9 mouse cellular contexts compared by ENCODE assay signal in the genomic region with DNA sequence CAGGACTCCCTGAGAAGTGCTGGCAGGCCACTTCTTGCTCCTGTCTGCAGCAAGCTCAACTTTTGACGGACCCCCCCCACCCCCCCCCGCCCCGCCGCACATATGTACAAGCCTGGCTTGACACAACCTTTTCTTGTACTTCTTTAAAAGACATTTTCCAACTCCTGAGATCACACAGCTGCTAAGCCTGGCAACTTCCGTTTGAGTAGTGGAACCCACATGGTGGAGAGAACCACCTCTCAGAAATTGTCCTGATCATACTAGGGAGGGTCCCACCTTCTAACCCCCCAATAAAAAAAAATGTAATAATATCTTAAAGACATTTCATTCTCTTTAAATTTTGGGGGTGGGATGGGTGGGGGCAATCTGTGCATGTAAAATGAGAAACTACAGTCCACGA. TPM values are rescaled to one million over a fixed set of nuclear protein-coding genes. Genes with fewer than 3 reads are reported as not detected.
DNase-seq lines count a peak whose midpoint lies in the region; ATAC-seq and TF ChIP-seq lines count a peak whose summit lies in the region.
"Had no signal": no experiment of that assay in that cellular context is flagged by ENCODE, and none has a peak within 500 bp of the region (broad histone marks: within the 10 kb centered on the region; RNA-seq: fewer than 3 reads in every experiment).

No protein-coding gene starts in this region.

- no peak for ATAC-seq in hindbrain, embryonic 15.5 days (ENCODE audit: low FRiP score, low read depth)
- ATAC-seq in midbrain, embryonic 14.5 days (ENCODE audit: low FRiP score, low TSS enrichment) = no peak

- H3K4me1 ChIP-seq in MEL (ENCODE audit: control insufficient read depth in 1 of 2, insufficient read depth in 2 of 2, low read length in 2 of 2) = peaks cover 0 to 5% of the 10 kb centered on the region in 2 experiments; a peak in 3 of 4 replicates
- peaks cover 13% of the 10 kb centered on the region for H3K4me1 ChIP-seq in hindbrain, embryonic 15.5 days (replicated peaks)
- peaks cover 9% of the 10 kb centered on the region for H3K4me1 ChIP-seq in midbrain, embryonic 14.5 days (ENCODE audit: control insufficient read depth, insufficient read depth, low read length)

- TF ChIP-seq CTCF in gastrocnemius, adult 2 months (IDR thresholded peaks at IDR 0.05) = no peak
- no peak for TF ChIP-seq CTCF in MEL (IDR thresholded peaks at IDR 0.05 in 2 of 3, conservative IDR thresholded peaks at IDR 0.05 in 1 of 3; ENCODE audit: control insufficient read depth in 1 of 3, insufficient read depth in 1 of 3, low read depth in 2 of 3, low read length in 3 of 3, poor library complexity in 1 of 3, severe bottlenecking in 1 of 3)

- no peak for TF ChIP-seq EP300 in MEL (IDR thresholded peaks at IDR 0.05; ENCODE audit: low read depth in 1 of 2, low read length in 2 of 2)

- intact Hi-C loops in gastrocnemius, adult 2 months (cut with DNase I) = loop anchor here (5.0 kb wide), 1 partner anchor 175 kb away; no protein-coding TSS in a partner anchor
- intact Hi-C loops in gastrocnemius, postnatal 14 days (cut with DNase I; ENCODE audit: low total_unique reads) = no loop called here

- H3K4me3 ChIP-seq in gastrocnemius, adult 2 months = peak overlapping the region; percentile 78
- H3K4me3 ChIP-seq in MEL (ENCODE audit: control insufficient read depth in 1 of 2, insufficient read depth in 1 of 2, low read depth in 2 of 2, low read length in 2 of 2) = peak overlapping the region; percentile 61 to 64
- peak overlapping the region; percentile 77; the same call in 1 of the 2 replicates for H3K4me3 ChIP-seq in hindbrain, embryonic 15.5 days
- no peak overlapping the region for H3K4me3 ChIP-seq in midbrain, embryonic 14.5 days (replicated peaks; ENCODE audit: low read depth, low read length)

- peaks cover 4 to 6% of the 10 kb centered on the region in 2 experiments; a peak in 3 of 4 replicates for H3K36me3 ChIP-seq in MEL (ENCODE audit: control insufficient read depth in 1 of 2, insufficient read depth in 2 of 2, low read length in 2 of 2)
- peaks cover 17% of the 10 kb centered on the region for H3K36me3 ChIP-seq in hindbrain, embryonic 15.5 days
- peaks cover 37% of the 10 kb centered on the region for H3K36me3 ChIP-seq in midbrain, embryonic 14.5 days (ENCODE audit: control insufficient read depth, insufficient read depth, low read length)

- no peak for TF ChIP-seq RAD21 in MEL (IDR thresholded peaks at IDR 0.05; ENCODE audit: low read depth, low read length)

- H3K9me3 ChIP-seq in MEL (replicated peaks; ENCODE audit: insufficient read depth, low read length) = no peaks in the 10 kb centered on the region
- H3K9me3 ChIP-seq in hindbrain, embryonic 15.5 days = no peaks in the 10 kb centered on the region
- no peaks in the 10 kb centered on the region for H3K9me3 ChIP-seq in midbrain, embryonic 14.5 days (ENCODE audit: control insufficient read depth, low read length)

- H3K79me2 ChIP-seq in MEL (ENCODE audit: control insufficient read depth, insufficient read depth, low read length, poor library complexity) = peaks cover 7% of the 10 kb centered on the region; the same call in 1 of the 2 replicates

- H3K9ac ChIP-seq in MEL (ENCODE audit: control insufficient read depth, low read depth, low read length, poor library complexity, severe bottlenecking) = peak overlapping the region; percentile 70
- no peak overlapping the region for H3K9ac ChIP-seq in hindbrain, embryonic 15.5 days
- H3K9ac ChIP-seq in midbrain, embryonic 14.5 days (replicated peaks; ENCODE audit: low read length) = no peak overlapping the region; the same call in 1 of the 2 replicates

- 63% methylated on average over 6 of the region's 6 CpGs for WGBS in hindbrain, embryonic 15.5 days
- 66% methylated on average over 6 of the region's 6 CpGs for WGBS in midbrain, embryonic 14.5 days

- DNase-seq in gastrocnemius, adult 2 months = no peak
- DNase-seq in gastrocnemius, postnatal 4 days (ENCODE audit: low spot score in 2 of 2) = no peak
- DNase-seq in MEL (ENCODE audit: low read depth, low spot score) = peak; percentile 24
- DNase-seq in midbrain, embryonic 14.5 days = no peak
- DNase-seq in left cerebral cortex, adult 18-20 months (ENCODE audit: low spot score in 2 of 2) = no peak
- no peak for DNase-seq in right cerebral cortex, adult 2 months (ENCODE audit: low spot score in 2 of 2)
- no peak for DNase-seq in gastrocnemius, postnatal 14 days

- peak overlapping the region; percentile 95 for H3K27ac ChIP-seq in gastrocnemius, adult 2 months
- 0 out of 2 replicates have a peak overlapping the region, but pooled peaks have one; percentile 64 for H3K27ac ChIP-seq in MEL (ENCODE audit: control insufficient read depth, low read depth, low read length)
- peak overlapping the region; percentile 96 for H3K27ac ChIP-seq in hindbrain, embryonic 15.5 days (replicated peaks)
- peak overlapping the region; percentile 94; the same call in 1 of the 2 replicates for H3K27ac ChIP-seq in midbrain, embryonic 14.5 days (replicated peaks; ENCODE audit: low read depth, low read length)

- H3K4me2 ChIP-seq in hindbrain, embryonic 15.5 days = peak overlapping the region; percentile 93
- H3K4me2 ChIP-seq in midbrain, embryonic 14.5 days (ENCODE audit: low read length) = peak overlapping the region; percentile 93

- no peaks in the 10 kb centered on the region for H3K27me3 ChIP-seq in MEL (ENCODE audit: control insufficient read depth in 1 of 2, insufficient read depth in 2 of 2, low read length in 2 of 2)
- no peaks in the 10 kb centered on the region for H3K27me3 ChIP-seq in hindbrain, embryonic 15.5 days
- H3K27me3 ChIP-seq in midbrain, embryonic 14.5 days (ENCODE audit: control insufficient read depth, insufficient read depth, low read length) = no peaks in the 10 kb centered on the region

- no peak for TF ChIP-seq POLR2A in MEL (IDR thresholded peaks at IDR 0.05; ENCODE audit: control insufficient read depth in 1 of 2, insufficient read depth in 1 of 2, low read depth in 1 of 2, low read length in 2 of 2, poor library complexity in 1 of 2)

TF ChIP-seq in MEL, 35 proteins besides CTCF, POLR2A, EP300 and RAD21:
- TF ChIP-seq MYB (IDR thresholded peaks at IDR 0.05; ENCODE audit: low read depth, low read length) = no peak
- no peak for TF ChIP-seq JUND (IDR thresholded peaks at IDR 0.05; ENCODE audit: low read depth, low read length)
- TF ChIP-seq ZC3H11A (IDR thresholded peaks at IDR 0.05; ENCODE audit: low read depth, low read length) = no peak
- TF ChIP-seq ELF1 (IDR thresholded peaks at IDR 0.05; ENCODE audit: low read depth, low read length) = no peak
- TF ChIP-seq NELFE (IDR thresholded peaks at IDR 0.05; ENCODE audit: low read depth, low read length) = no peak
- no peak for TF ChIP-seq MAFK (IDR thresholded peaks at IDR 0.05; ENCODE audit: borderline replicate concordance, low read depth, low read length)
- TF ChIP-seq SIN3A (IDR thresholded peaks at IDR 0.05; ENCODE audit: low read length) = no peak
- TF ChIP-seq UBTF (IDR thresholded peaks at IDR 0.05; ENCODE audit: borderline replicate concordance, insufficient read depth, low read depth, low read length) = no peak
- TF ChIP-seq E2F4 (IDR thresholded peaks at IDR 0.05; ENCODE audit: borderline replicate concordance, low read depth, low read length) = no peak
- no peak for TF ChIP-seq SMC3 (IDR thresholded peaks at IDR 0.05; ENCODE audit: low read depth, low read length)
- TF ChIP-seq POLR2AphosphoS2 (IDR thresholded peaks at IDR 0.05; ENCODE audit: low read length) = no peak

RNA-seq across cellular contexts. Expression of a gene that starts 1.2 kb away (rescaled TPM):
- total RNA-seq in gastrocnemius, adult 2 months (2021) = 1 to 10 TPM; 2.9 to 3.4 TPM
- total RNA-seq in gastrocnemius, postnatal 4 days (2021) = 10 to 100 TPM in 1 of 2 experiments, 1 to 10 TPM in 1; 8.7 to 11.6 TPM
- total RNA-seq in MEL (2012; rRNA removed) = 4.7 and 6.3 TPM in 2 replicates
- 10 to 100 TPM in 1 of 2 experiments, not detected in 1; 10.6 TPM for polyA plus RNA-seq in MEL (2012; ENCODE audit: insufficient read depth in 1 of 2, insufficient read length in 2 of 2, low read depth in 1 of 2, low replicate concordance in 2 of 2, missing spikeins in 1 of 2)
- polyA plus RNA-seq in hindbrain, embryonic 15.5 days (2015; fragmentation: Nextera tagmentation; extraction: Ambion mirVana) = 7.0 and 7.2 TPM in 2 replicates
- 7.6 and 8.4 TPM in 2 replicates for polyA plus RNA-seq in midbrain, embryonic 14.5 days (2014; fragmentation: Nextera tagmentation; extraction: Ambion mirVana)
- 1 to 10 TPM; 5.6 to 5.9 TPM for total RNA-seq in left cerebral cortex, adult 18-20 months (2021)
- total RNA-seq in gastrocnemius, postnatal 14 days (2021) = 1 to 10 TPM; 3.2 to 3.6 TPM

RNA-seq across cellular contexts. Expression of a gene that starts 41.9 kb away (rescaled TPM):
- total RNA-seq in gastrocnemius, adult 2 months (2021) = 10 to 100 TPM; 56.1 to 64.5 TPM
- 100 to 1,000 TPM; 109 to 112 TPM for total RNA-seq in gastrocnemius, postnatal 4 days (2021)
- 140 and 151 TPM in 2 replicates for total RNA-seq in MEL (2012; rRNA removed)
- polyA plus RNA-seq in MEL (2012; ENCODE audit: insufficient read depth in 1 of 2, insufficient read length in 2 of 2, low read depth in 1 of 2, low replicate concordance in 2 of 2, missing spikeins in 1 of 2) = 100 to 1,000 TPM in 1 of 2 experiments, not detected in 1; 224 TPM
- polyA plus RNA-seq in hindbrain, embryonic 15.5 days (2015; fragmentation: Nextera tagmentation; extraction: Ambion mirVana) = 125 and 127 TPM in 2 replicates
- polyA plus RNA-seq in midbrain, embryonic 14.5 days (2014; fragmentation: Nextera tagmentation; extraction: Ambion mirVana) = 120 and 138 TPM in 2 replicates
- total RNA-seq in left cerebral cortex, adult 18-20 months (2021) = 100 to 1,000 TPM; 102 to 109 TPM
- total RNA-seq in gastrocnemius, postnatal 14 days (2021) = 10 to 100 TPM; 64.9 to 65.0 TPM

RNA-seq across cellular contexts. Expression of a gene that starts 56.6 kb away (rescaled TPM):
- not detected for total RNA-seq in gastrocnemius, adult 2 months (2021)
- not detected for total RNA-seq in gastrocnemius, postnatal 4 days (2021)
- not detected in 2 replicates for total RNA-seq in MEL (2012; rRNA removed)
- not detected for polyA plus RNA-seq in MEL (2012; ENCODE audit: insufficient read depth in 1 of 2, insufficient read length in 2 of 2, low read depth in 1 of 2, low replicate concordance in 2 of 2, missing spikeins in 1 of 2)
- 0.25 and 0.52 TPM in 2 replicates for polyA plus RNA-seq in hindbrain, embryonic 15.5 days (2015; fragmentation: Nextera tagmentation; extraction: Ambion mirVana)
- 0.49 and 0.70 TPM in 2 replicates for polyA plus RNA-seq in midbrain, embryonic 14.5 days (2014; fragmentation: Nextera tagmentation; extraction: Ambion mirVana)
- total RNA-seq in left cerebral cortex, adult 18-20 months (2021) = not detected
- total RNA-seq in gastrocnemius, postnatal 14 days (2021) = not detected
- polyA plus RNA-seq: C2C12 had no signal
